Mouse (Mus musculus): Measurements from ENCODE around the gene Acnat1. TPM values are rescaled to one million over a fixed set of nuclear protein-coding genes. Genes with fewer than 3 reads are reported as not detected.
"Not testable (repeated sequence)": the region's sequence is repeated elsewhere in the genome, so short reads cannot be mapped to it uniquely, and the experiment has no call there.

The Acnat1 gene
- total RNA-seq, 2 experiments from 2014 or later = not detected

DNA sequence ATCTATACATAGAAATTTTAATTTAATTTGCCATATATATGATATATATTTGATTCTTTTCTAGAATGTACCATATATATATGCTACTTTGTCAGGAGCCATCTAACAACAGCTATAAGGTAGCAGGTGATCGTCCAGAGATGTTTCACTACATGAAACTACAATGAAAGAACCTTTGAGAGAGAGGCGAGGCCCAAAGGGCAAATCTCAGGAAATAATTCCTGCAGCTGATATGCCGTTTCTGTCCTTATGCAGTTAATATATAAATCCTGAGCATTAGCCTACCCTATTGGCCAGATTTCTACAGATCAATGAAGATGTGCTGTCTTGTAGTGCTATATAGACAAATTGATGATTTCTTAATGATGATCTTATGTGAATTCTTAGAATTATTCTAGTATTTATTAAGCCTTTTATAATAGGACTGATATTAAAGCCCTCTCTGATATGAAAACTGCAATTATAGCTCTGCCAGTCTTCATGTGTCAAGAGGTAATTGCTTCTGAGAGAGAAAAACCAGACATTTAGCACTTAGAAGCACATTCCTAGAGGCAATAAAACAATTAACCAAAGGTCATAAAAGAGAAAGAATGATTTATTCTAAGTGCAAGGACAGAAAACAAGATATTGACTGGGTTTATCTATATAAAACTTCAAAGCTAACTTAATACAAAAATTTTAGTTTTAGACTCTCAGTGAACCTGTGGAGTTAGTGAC, 4.1 kb downstream of the Acnat1 start:
- intact Hi-C loops (cut with DNase I) = no loop called here

DNA sequence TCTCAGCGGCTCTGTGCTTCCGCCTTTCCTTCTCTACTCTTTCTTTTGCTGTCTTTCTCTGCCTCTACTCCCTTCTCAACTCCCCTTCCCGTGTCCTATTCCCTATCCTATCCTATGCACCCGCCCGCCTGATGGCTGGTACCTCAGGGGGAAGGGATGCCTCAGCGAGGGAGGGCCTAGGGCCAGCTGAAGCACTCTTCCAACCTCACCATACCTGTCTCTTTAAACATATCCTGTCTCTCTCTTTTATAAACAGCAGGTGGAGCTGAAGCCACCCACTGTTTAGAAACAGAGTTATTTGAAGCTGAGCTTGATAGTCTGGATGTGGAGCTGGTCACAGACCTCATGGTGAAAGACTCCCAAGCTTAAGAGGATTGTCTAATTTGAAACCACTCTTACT, 6.4 kb downstream of the Acnat1 start:
- DNase-seq (ENCODE audit: low spot score in 2 of 2) = no peak
- intact Hi-C loops (cut with DNase I) = no loop called here

More for the DNA sequence above, 4.1 kb downstream of the Acnat1 start:
- no peak for DNase-seq (ENCODE audit: low spot score in 2 of 2)

DNA sequence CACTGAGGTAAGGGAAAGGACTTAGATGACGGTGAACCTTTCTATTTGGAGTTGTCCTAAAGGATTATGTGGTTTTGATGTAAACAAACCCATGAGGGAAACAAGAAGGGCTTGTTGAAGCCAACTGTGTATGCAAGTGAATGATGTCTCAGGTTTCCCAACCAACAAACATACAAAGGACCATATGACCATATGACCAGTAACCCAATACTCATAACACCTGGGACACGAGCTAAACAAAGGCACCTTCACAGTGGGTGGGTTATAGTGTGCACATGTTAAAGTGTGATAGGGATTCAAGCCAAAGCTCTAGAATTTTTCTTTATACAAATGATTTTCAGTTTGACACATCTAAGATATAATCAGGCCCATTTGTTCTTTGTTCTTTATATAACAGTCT, 17.5 kb downstream of the Acnat1 start:
- DNase-seq (ENCODE audit: low spot score in 2 of 2) = no peak
- intact Hi-C loops (cut with DNase I) = no loop called here

GRCm38 (mm10) chr4:49451848-49452551, 21.7 kb downstream of the Acnat1 start:
- intact Hi-C loops (cut with DNase I) = no loop called here
- no peak for DNase-seq (ENCODE audit: low spot score in 2 of 2)

DNA sequence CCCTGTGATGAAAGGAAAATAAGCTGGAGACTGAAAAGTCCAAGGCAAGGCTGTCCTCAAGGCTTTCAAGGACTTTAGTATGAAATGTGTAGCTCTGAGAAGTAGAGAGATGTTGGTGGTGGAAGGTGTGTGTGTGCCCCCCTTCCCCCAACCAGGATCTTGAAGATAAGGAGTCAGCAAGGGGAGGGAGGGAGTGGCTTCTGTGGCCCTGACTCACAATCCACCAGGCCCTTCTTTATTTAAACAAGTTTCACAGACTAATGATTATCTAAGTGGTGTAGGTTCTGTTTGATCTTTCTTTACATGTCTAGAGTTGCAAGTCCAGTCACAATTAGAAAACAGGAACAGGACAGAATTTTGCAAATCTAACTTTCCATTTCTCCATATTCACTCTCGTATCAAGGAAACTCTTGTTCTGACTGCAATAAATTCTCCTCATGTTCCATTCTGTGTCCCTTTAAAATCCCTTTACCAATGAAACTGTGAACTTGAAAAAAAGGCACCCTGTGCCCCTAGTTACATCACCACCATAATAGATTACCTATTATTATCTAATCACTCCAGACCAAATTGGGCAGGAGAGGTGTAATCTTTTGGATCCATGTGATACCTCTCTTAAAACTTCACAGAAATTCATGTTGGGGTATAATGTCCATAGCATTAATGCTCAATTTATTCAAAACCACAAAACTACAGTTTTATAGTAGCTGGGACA, 22.4 kb downstream of the Acnat1 start:
- intact Hi-C loops (cut with DNase I); DNase-seq (ENCODE audit: low spot score in 2 of 2): not testable (repeated sequence)

GRCm38 (mm10) chr4:49436968-49437367, 36.7 kb downstream of the Acnat1 start:
- DNase-seq (ENCODE audit: low spot score in 2 of 2); intact Hi-C loops (cut with DNase I): not testable (repeated sequence)

GRCm38 (mm10) chr4:49410151-49410550, 63.6 kb downstream of the Acnat1 start:
- DNase-seq (ENCODE audit: low spot score in 2 of 2); intact Hi-C loops (cut with DNase I): not testable (repeated sequence)

- DNase-seq (ENCODE audit: low spot score in 2 of 2); intact Hi-C loops (cut with DNase I): not testable (repeated sequence)
Observed at GRCm38 (mm10) chr4:49407957-49408356, 65.8 kb downstream of the Acnat1 start, which contains the start of gene Acnat2. Gene Acnat2, minus strand, starts transcription at chr4:49408151.

Other genes with a start within 250 kb of the Acnat1 start
- not detected for gene Acnat2, start 65.8 kb downstream of the Acnat1 start, total RNA-seq (2021)
- under 1 TPM in 1 of 2 experiments, not detected in 1; 0.41 TPM for gene Baat, start 32.6 kb upstream of the Acnat1 start, total RNA-seq (2021)
- gene Mrpl50, start 47.2 kb upstream of the Acnat1 start, total RNA-seq (2021) = 10 to 100 TPM; 28.4 to 30.0 TPM
- 10 to 100 TPM in 1 of 2 experiments, 1 to 10 TPM in 1; 8.7 to 10.1 TPM for gene Zfp189, start 47.3 kb upstream of the Acnat1 start, total RNA-seq (2021)
- 1 to 10 TPM; 1.4 to 2.2 TPM for gene Aldob, start 75.6 kb upstream of the Acnat1 start, total RNA-seq (2021)
- 10 to 100 TPM; 63.5 to 76.9 TPM for gene Tmem246, start 124.0 kb upstream of the Acnat1 start, total RNA-seq (2021)
- 10 to 100 TPM; 55.4 to 82.7 TPM for gene Rnf20, start 158.1 kb upstream of the Acnat1 start, total RNA-seq (2021)
- gene Ppp3r2, start 208.1 kb upstream of the Acnat1 start, total RNA-seq (2021) = under 1 TPM; 0.17 to 0.79 TPM

Measured in left cerebral cortex, postnatal 36 days (tissue).